Mouse (Mus musculus) brain, embryonic 18.5 days (tissue): ENCODE results near the gene 2310022A10Rik.

Experiments used
- DNase-seq: peaks from one replicate; pipeline ENCODE4 v3.0.0-alpha.2; 2012; ENCODE audit warnings: low read depth, low spot score

Gene 2310022A10Rik

GRCm38 (mm10) chr7:27590566-27591213 lies 37.7 kb downstream of the 2310022A10Rik start:
- DNase-seq: no peak

GRCm38 (mm10) chr7:27591266-27592216 lies 38.5 kb downstream of the 2310022A10Rik start, which contains the start of gene Akt2:
Gene Akt2 (plus strand): TSS chr7:27591552.
- DNase-seq: peak; percentile 98

- DNase-seq: no peak
These were observed 39.3 kb downstream of the 2310022A10Rik start for GRCm38 (mm10) chr7:27592217-27592929.

GRCm38 (mm10) chr7:27592934-27593645 lies 40.1 kb downstream of the 2310022A10Rik start:
- no peak for DNase-seq

- no peak for DNase-seq
These were observed 43.8 kb downstream of the 2310022A10Rik start for GRCm38 (mm10) chr7:27596586-27597503.

GRCm38 (mm10) chr7:27598053-27598452 lies 45.0 kb downstream of the 2310022A10Rik start:
- no peak for DNase-seq

GRCm38 (mm10) chr7:27601628-27602027 lies 48.6 kb downstream of the 2310022A10Rik start:
- no peak for DNase-seq

GRCm38 (mm10) chr7:27602161-27602560 lies 49.1 kb downstream of the 2310022A10Rik start:
- DNase-seq: no peak

GRCm38 (mm10) chr7:27602835-27603234 lies 49.8 kb downstream of the 2310022A10Rik start:
- no peak for DNase-seq

- no peak for DNase-seq
These were observed 51.8 kb downstream of the 2310022A10Rik start for GRCm38 (mm10) chr7:27604661-27605348.

GRCm38 (mm10) chr7:27605499-27606285 lies 52.7 kb downstream of the 2310022A10Rik start:
- DNase-seq: no peak

- no peak for DNase-seq
These were observed 53.6 kb downstream of the 2310022A10Rik start for GRCm38 (mm10) chr7:27606481-27607254.

GRCm38 (mm10) chr7:27607580-27607979 lies 54.5 kb downstream of the 2310022A10Rik start:
- DNase-seq: no peak

- DNase-seq: no peak
These were observed 55.1 kb downstream of the 2310022A10Rik start for GRCm38 (mm10) chr7:27608130-27608529.

- no peak for DNase-seq
These were observed 56.3 kb downstream of the 2310022A10Rik start for GRCm38 (mm10) chr7:27609285-27609684.

GRCm38 (mm10) chr7:27609688-27610087 lies 56.7 kb downstream of the 2310022A10Rik start:
- DNase-seq: no peak

GRCm38 (mm10) chr7:27610370-27610769 lies 57.3 kb downstream of the 2310022A10Rik start:
- DNase-seq: no peak

GRCm38 (mm10) chr7:27610871-27611270 lies 57.8 kb downstream of the 2310022A10Rik start:
- no peak for DNase-seq
